Mouse (Mus musculus) macrophage (primary cell): Measurements from ENCODE around the gene Ccr6. TPM values are rescaled to one million over a fixed set of nuclear protein-coding genes. Genes with fewer than 3 reads are reported as not detected.

ENCODE experiments used
- H3K27ac ChIP-seq: fragments of 350-480 bp; formaldehyde crosslinking; 2 replicates; pipeline ENCODE4 v1.9.0; 2021
- H3K36me3 ChIP-seq: fragments of 350-480 bp; formaldehyde crosslinking; 2 replicates; pipeline ENCODE4 v1.9.0; 2021; ENCODE audit errors: inconsistent target
- H3K4me3 ChIP-seq: fragments of 350-480 bp; formaldehyde crosslinking; 2 replicates; pipeline ENCODE4 v1.9.0; 2021; ENCODE audit errors: inconsistent target
- H3K79me2 ChIP-seq: fragments of 350-480 bp; formaldehyde crosslinking; 2 replicates; pipeline ENCODE4 v1.9.0; 2021; ENCODE audit errors: inconsistent target
- WGBS: methylation state at CpG from one replicate; pipeline ENCODE4 v1.1.7; 2026; ENCODE audit warnings: inconsistent platforms; ENCODE audit not compliant: missing documents; 5-methylcytosine and 5-hydroxymethylcytosine counted together
- polyA plus RNA-seq: library from polyadenylated mRNA; stranded (reverse); fragments of 250-400 nt; gene quantifications from 3 replicates; pipeline ENCODE4 v1.2.4, GENCODE M21; 2018; ENCODE audit warnings: inconsistent platforms

Gene Ccr6
- polyA plus RNA-seq, 1 experiment from 2014 or later = not detected

GRCm38 (mm10) chr17:8215016-8215745, 20.7 kb upstream of the Ccr6 start:
- Histone ChIP-seq H3K36me3 (no peaks in the 10 kb centered on the region), H3K4me3 (no peak overlapping the region), H3K79me2 (no peaks in the 10 kb centered on the region), H3K27ac (no peak overlapping the region)
- 97% methylated on average over 12 of the region's 12 CpGs for WGBS

GRCm38 (mm10) chr17:8223225-8223624, 12.6 kb upstream of the Ccr6 start:
- Histone ChIP-seq H3K36me3 (no peaks in the 10 kb centered on the region), H3K79me2 (no peaks in the 10 kb centered on the region), H3K27ac (no peak overlapping the region), H3K4me3 (no peak overlapping the region)
- WGBS = 95% methylated on average over 6 of the region's 10 CpGs

DNA sequence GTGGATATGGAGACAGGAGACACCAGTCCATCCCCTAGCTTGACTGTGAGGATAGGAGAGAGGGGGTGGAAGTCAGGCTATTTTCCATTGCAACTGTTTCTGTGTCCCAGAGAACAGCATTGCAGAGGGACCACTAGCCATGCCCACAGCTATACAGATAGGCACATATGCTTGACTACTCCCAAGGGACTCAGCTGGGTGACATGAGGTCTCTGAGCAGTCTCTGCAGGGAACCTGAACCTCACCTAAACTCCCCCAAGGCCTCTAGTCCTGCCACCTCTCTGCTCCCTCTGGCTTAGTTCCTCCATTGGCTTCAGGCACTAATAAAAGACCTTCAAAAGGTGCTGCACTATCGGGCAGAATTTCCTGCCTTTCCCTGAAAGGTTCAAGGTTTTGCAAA, 11.8 kb upstream of the Ccr6 start:
- Histone ChIP-seq H3K27ac (no peak overlapping the region), H3K4me3 (no peak overlapping the region), H3K36me3 (no peaks in the 10 kb centered on the region), H3K79me2 (no peaks in the 10 kb centered on the region)
- WGBS = 78% methylated on average over 1 of the region's 1 CpGs

GRCm38 (mm10) chr17:8225166-8225565, 10.7 kb upstream of the Ccr6 start:
- Histone ChIP-seq H3K4me3 (no peak overlapping the region), H3K36me3 (no peaks in the 10 kb centered on the region), H3K79me2 (no peaks in the 10 kb centered on the region), H3K27ac (peak overlapping the region; percentile 34)
- 38% methylated on average over 2 of the region's 2 CpGs for WGBS

DNA sequence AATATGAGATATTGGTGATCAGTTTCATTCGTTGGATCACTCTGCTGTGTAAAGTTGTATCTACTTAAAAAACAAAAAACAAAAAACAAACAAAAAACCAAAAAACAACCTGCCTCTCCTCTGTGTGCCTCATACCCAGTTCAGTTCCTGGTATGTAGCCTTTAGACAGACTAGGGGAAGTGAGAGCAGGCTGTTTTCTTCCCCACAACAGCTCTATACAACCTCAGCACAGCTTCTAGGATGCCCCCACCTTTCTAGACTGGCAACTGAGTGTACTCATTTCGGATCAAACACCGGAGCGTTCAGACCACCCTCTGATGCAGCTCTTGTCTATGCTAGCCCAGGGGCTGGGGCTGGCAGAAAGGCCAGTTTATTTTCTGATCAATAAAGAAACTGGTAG, 10.1 kb upstream of the Ccr6 start:
- peak overlapping the region; percentile 34; the same call in 1 of the 2 replicates for H3K27ac ChIP-seq
- no peaks in the 10 kb centered on the region for H3K79me2 ChIP-seq
- WGBS = 51% methylated on average over 4 of the region's 4 CpGs
- no peak overlapping the region for H3K4me3 ChIP-seq
- no peaks in the 10 kb centered on the region for H3K36me3 ChIP-seq

DNA sequence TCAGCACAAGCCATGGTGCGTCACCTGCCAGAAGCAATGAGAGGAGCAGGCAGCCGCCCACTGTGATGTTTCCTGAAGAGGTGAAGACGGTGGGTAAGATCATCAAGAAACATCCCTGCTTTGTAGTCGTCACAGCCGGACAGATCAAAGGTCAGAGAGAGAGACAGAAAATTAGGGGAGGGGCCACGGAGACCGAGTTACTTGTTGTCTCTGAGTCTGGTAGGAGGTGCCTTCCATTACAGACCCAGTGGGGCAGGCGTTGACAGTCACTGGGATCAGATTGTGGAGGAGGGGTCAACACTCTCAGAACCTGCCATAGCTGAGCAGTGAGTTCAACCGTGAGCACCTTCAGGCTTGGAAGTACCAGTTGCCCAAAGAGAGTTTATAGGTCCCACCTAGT, 7.2 kb upstream of the Ccr6 start:
- no peak overlapping the region for H3K27ac ChIP-seq
- no peaks in the 10 kb centered on the region for H3K36me3 ChIP-seq
- no peaks in the 10 kb centered on the region for H3K79me2 ChIP-seq
- H3K4me3 ChIP-seq = no peak overlapping the region
- 94% methylated on average over 9 of the region's 9 CpGs for WGBS

DNA sequence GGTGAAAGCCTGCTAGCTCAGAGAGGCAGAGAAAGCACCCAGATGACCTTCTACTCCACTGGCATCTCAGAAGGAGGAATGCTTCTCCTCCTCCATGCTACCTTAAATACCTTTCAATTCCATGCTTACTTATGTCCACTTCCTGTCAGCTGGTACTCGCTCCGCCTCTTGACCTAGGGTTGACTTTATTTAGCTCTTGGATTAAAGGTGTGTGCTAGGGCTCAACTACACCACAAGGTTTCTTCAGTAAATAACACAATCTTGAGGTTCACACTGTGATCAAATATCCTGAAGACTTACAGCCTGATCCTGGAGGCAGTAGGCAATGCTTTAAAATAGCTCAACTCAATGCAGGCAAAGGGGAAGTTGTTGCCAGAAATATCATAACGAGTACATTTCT, 6.2 kb upstream of the Ccr6 start:
- H3K36me3 ChIP-seq = no peaks in the 10 kb centered on the region
- no peak overlapping the region for H3K4me3 ChIP-seq
- no peak overlapping the region for H3K27ac ChIP-seq
- WGBS = 76% methylated on average over 3 of the region's 3 CpGs
- no peaks in the 10 kb centered on the region for H3K79me2 ChIP-seq

- Histone ChIP-seq H3K79me2 (no peaks in the 10 kb centered on the region), H3K27ac (no peak overlapping the region), H3K4me3 (no peak overlapping the region), H3K36me3 (no peaks in the 10 kb centered on the region)
- 11% methylated on average over 5 of the region's 5 CpGs for WGBS
These were observed 3.8 kb upstream of the Ccr6 start for GRCm38 (mm10) chr17:8232089-8232488.

- H3K36me3 ChIP-seq = no peaks in the 10 kb centered on the region
- no peak overlapping the region for H3K27ac ChIP-seq
- no peak overlapping the region for H3K4me3 ChIP-seq
- WGBS = 53% methylated on average over 15 of the region's 15 CpGs
- H3K79me2 ChIP-seq = no peaks in the 10 kb centered on the region
These were observed 2.1 kb upstream of the Ccr6 start for GRCm38 (mm10) chr17:8233618-8234214.

GRCm38 (mm10) chr17:8234537-8234936, 1.3 kb upstream of the Ccr6 start:
- WGBS = 76% methylated on average over 4 of the region's 4 CpGs
- no peak overlapping the region for H3K4me3 ChIP-seq
- no peaks in the 10 kb centered on the region for H3K79me2 ChIP-seq
- no peaks in the 10 kb centered on the region for H3K36me3 ChIP-seq
- no peak overlapping the region for H3K27ac ChIP-seq

GRCm38 (mm10) chr17:8238012-8238710, 2.3 kb downstream of the Ccr6 start:
- Histone ChIP-seq H3K36me3 (no peaks in the 10 kb centered on the region), H3K4me3 (no peak overlapping the region), H3K79me2 (no peaks in the 10 kb centered on the region), H3K27ac (no peak overlapping the region)
- WGBS = 53% methylated on average over 15 of the region's 15 CpGs

DNA sequence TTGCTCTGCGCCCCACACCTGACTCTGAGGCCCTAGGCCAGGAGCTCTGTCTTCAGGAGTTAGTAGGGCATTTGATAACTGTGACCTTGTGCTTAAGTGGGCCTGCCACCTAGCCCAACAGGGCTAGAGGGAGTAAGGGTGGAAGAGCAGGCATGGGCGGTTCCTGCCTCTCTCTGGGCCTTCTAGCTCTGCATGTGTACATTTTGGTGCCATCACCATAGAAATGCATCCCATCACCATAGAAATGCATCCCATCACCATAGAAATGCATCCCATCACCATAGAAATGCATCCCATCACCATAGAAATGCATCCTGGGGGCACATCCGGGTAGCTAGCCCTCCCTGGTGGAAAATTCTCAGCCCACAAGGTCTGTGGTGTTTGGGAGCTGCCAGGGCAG, 3.7 kb downstream of the Ccr6 start:
- Histone ChIP-seq H3K27ac (no peak overlapping the region), H3K36me3 (no peaks in the 10 kb centered on the region), H3K79me2 (no peaks in the 10 kb centered on the region), H3K4me3 (no peak overlapping the region)
- WGBS = 88% methylated on average over 3 of the region's 3 CpGs

GRCm38 (mm10) chr17:8240517-8240916, 4.7 kb downstream of the Ccr6 start:
- 66% methylated on average over 4 of the region's 4 CpGs for WGBS
- no peak overlapping the region for H3K4me3 ChIP-seq
- no peaks in the 10 kb centered on the region for H3K79me2 ChIP-seq
- no peak overlapping the region for H3K27ac ChIP-seq
- H3K36me3 ChIP-seq = no peaks in the 10 kb centered on the region

DNA sequence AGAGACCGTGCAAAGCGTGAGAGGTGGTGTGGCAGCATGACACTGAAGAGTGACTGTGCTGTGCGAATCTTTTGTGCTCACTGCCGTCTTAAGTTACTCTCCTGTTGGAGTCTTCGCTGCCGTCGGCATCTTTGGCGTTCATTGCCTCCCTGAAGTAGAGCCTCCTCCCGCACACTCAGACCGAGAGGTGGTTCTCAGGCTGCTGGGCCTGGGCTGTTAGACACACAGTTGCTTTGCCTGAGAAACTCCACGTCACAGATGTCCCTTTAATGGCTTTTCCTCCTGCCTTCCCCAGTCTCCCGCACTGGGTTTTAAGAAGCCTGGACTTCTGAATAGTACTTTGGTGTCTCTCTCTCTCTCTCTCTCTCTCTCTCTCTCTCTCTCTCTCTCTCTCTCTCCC, 5.8 kb downstream of the Ccr6 start:
- WGBS = 94% methylated on average over 10 of the region's 12 CpGs
- Histone ChIP-seq H3K4me3 (no peak overlapping the region), H3K36me3 (no peaks in the 10 kb centered on the region), H3K79me2 (no peaks in the 10 kb centered on the region), H3K27ac (no peak overlapping the region)

- no peak overlapping the region for H3K27ac ChIP-seq
- WGBS = 87% methylated on average over 11 of the region's 11 CpGs
- H3K79me2 ChIP-seq = no peaks in the 10 kb centered on the region
- H3K4me3 ChIP-seq = no peak overlapping the region
- no peaks in the 10 kb centered on the region for H3K36me3 ChIP-seq
These were observed 6.3 kb downstream of the Ccr6 start for GRCm38 (mm10) chr17:8242186-8242585.
